Mouse (Mus musculus) lung, adult 2 months (tissue): ENCODE data around the gene Gli3.

Experiments used
- CTCF ChIP-seq: fragments of 200-500 bp; IDR thresholded peaks from 2 replicates; pipeline ENCODE4 v1.5.1; 2011; ENCODE audit warnings: mild to moderate bottlenecking, low read length, control low read depth; ENCODE audit not compliant: insufficient read depth
- POLR2A ChIP-seq: fragments of 200-500 bp; IDR thresholded peaks from 2 replicates; pipeline ENCODE4 v1.6.1; 2011; ENCODE audit warnings: low read depth, mild to moderate bottlenecking, control low read depth, low read length, borderline replicate concordance; ENCODE audit errors: extremely low read depth

DNA sequence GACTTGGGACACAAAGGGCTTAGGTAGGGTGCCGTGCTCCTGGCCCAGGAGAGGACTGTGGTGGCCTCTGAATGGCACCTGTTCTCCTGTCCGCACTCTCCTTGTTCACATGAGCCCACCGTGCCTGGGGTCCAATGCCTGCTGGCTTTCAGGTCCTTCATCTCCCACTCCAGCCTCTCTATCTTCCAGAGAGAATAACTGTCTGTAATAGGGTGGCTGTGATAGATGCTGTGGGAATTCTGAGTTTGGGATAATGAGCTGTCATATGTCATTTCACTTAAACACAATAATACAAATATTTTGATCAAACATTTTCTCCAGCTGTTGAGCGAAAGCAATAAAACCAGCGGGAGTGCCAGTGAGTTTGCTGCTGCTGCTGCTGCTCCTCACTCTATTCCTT is 133.6 kb downstream of the Gli3 start:
- TF ChIP-seq CTCF (no peak), POLR2A (no peak)
